Mouse (Mus musculus): ENCODE measurements around the gene Sec1.
A peak's percentile ranks its signal among the peaks of the same experiment; 100 is the strongest.

Gene Sec1

GRCm38 (mm10) chr7:45641391-45642040 is 52.7 kb downstream of the Sec1 start:
- no peak for DNase-seq (ENCODE audit: low read depth)

- no peak for DNase-seq (ENCODE audit: low read depth)
Observed at GRCm38 (mm10) chr7:45640191-45640957, 53.8 kb downstream of the Sec1 start.

- DNase-seq (ENCODE audit: low read depth): no peak
Observed at GRCm38 (mm10) chr7:45639561-45640027, 54.6 kb downstream of the Sec1 start, which contains the start of gene Mamstr. Gene Mamstr, plus strand, starts transcription at chr7:45639977.

- no peak for DNase-seq (ENCODE audit: low read depth)
Observed at GRCm38 (mm10) chr7:45638623-45639401, 55.4 kb downstream of the Sec1 start.

GRCm38 (mm10) chr7:45637710-45638109 is 56.5 kb downstream of the Sec1 start:
- DNase-seq (ENCODE audit: low read depth): no peak

- no peak for DNase-seq (ENCODE audit: low read depth)
Observed at GRCm38 (mm10) chr7:45635711-45636688, 58.2 kb downstream of the Sec1 start.

GRCm38 (mm10) chr7:45634946-45635681 is 59.1 kb downstream of the Sec1 start:
- peak; percentile 46 for DNase-seq (ENCODE audit: low read depth)

GRCm38 (mm10) chr7:45632499-45632898 is 61.7 kb downstream of the Sec1 start:
- DNase-seq (ENCODE audit: low read depth): no peak

- no peak for DNase-seq (ENCODE audit: low read depth)
Observed at GRCm38 (mm10) chr7:45630064-45630907, 63.9 kb downstream of the Sec1 start.

GRCm38 (mm10) chr7:45628364-45629294 is 65.6 kb downstream of the Sec1 start:
- DNase-seq (ENCODE audit: low read depth): peak; percentile 92
